Mouse (Mus musculus) kidney, adult 2 months (tissue): ENCODE data around the gene Ptpn18.

Experiments used
- CTCF ChIP-seq: fragments of 200-500 bp; conservative IDR thresholded peaks from 2 replicates; pipeline ENCODE4 v1.5.1; 2011; ENCODE audit warnings: low read depth, mild to moderate bottlenecking, control low read depth, low read length, moderate library complexity, mixed read lengths; ENCODE audit not compliant: insufficient read depth, insufficient read length
- POLR2A ChIP-seq: fragments of 200-500 bp; IDR thresholded peaks from one replicate; pipeline ENCODE4 v1.6.1; 2011; ENCODE audit warnings: low read depth, low read length, control low read depth

- TF ChIP-seq POLR2A: no peak
- TF ChIP-seq CTCF: no peak
Measured at GRCm38 (mm10) chr1:34505307-34505706, 45.7 kb downstream of the Ptpn18 start.
